Mouse (Mus musculus) brain, embryonic 14.5 days (tissue): Measurements from ENCODE around the gene Chd6.

ENCODE experiments used
- CTCF ChIP-seq: fragments of 200-500 bp; IDR thresholded peaks from 2 replicates; pipeline ENCODE4 v1.5.1; 2012; ENCODE audit warnings: inconsistent platforms, mild to moderate bottlenecking, moderate library complexity, borderline replicate concordance; ENCODE audit not compliant: insufficient read depth, insufficient read length; ENCODE audit errors: extremely low read depth
- POLR2A ChIP-seq: fragments of 200-500 bp; IDR thresholded peaks from 2 replicates; pipeline ENCODE4 v1.6.1; 2012; ENCODE audit warnings: mild to moderate bottlenecking, inconsistent platforms, borderline replicate concordance; ENCODE audit not compliant: poor library complexity, insufficient read depth, insufficient read length, severe bottlenecking; ENCODE audit errors: extremely low read depth

DNA sequence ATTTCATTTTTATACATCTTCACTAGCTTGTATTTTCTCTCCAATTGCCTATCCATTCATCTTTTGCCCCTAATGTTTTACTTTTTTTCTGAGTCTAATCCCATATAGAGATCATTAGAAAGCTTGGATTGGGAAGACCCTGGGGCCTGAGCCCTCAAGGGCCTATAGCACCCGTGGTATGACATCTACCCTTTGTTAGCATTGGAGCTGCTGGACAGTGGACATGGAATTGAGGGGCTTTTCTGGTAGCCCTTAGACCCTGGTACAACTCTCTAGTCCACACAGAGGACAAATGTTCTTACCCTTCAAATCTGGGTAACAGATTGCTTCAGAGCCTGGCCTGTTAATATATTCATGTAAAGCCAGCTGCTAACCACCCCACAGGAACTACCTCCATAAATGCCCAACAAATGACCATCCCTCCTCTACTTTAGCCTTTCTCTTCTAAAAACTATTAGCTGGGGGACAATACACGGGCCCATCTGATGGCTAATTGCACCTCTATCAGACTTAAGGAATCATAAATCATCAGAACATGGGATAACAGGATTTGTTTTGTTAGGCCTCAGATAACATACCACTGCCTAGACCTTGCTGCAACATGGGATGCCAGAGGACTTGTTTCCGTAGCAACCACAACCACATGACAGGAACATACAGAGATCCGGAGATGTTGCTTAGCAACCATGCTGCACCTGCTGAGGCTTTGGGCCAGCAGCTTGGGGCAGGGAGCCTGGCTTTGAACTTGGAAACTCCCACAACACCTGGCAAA, 39.0 kb upstream of the Chd6 start:
- TF ChIP-seq POLR2A = no peak
- no peak for TF ChIP-seq CTCF
